Mouse (Mus musculus): ENCODE data around the gene Cd47. TPM values are rescaled to one million over a fixed set of nuclear protein-coding genes. Genes with fewer than 3 reads are reported as not detected.

Cd47 gene
- polyA plus RNA-seq, 1 experiment from 2014 or later: 68.6 TPM

DNA sequence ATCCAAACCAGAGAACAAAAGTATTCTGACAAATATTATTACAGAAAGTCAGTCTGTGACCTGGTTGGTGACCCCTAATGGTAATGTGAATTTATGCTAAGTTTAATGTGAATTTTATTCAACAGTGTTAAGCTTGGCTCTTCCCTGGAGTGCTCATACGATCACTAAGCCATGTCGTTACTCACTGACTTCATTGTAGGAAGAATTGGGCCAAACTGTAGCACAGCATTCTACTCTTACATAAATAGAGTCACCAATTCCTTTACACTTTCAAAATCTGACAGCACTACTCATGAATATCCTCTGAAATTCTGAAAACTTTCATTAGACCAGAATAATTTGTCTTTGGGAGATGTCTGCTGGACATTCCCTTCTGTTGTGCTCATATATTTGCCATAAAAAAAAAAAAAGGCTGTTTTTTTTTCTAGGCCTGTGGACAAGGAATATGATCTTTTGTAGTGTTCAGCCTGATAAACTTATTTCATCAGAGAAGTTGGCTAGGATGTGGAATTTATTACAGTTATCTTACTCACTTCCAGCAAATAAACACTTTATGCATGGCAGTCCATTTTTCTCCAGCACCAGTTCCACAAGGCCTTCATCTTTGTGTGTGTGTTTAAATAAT lies 88.8 kb downstream of the Cd47 start:
- DNase-seq (ENCODE audit: low read depth, low spot score) (no peak), ATAC-seq (no peak)
- H3K27me3 ChIP-seq: no peaks in the 10 kb centered on the region
- in situ Hi-C loops (cut with MboI; ENCODE audit: low pct_unique_long_range_greater_than_20kb): no loop called here
- no peak for TF ChIP-seq CTCF (IDR thresholded peaks at IDR 0.05)
- POLR2A ChIA-PET: interaction anchor here (0.5 kb wide), 1 partner anchor 10 kb away, joined by 3 read pairs; no protein-coding TSS in a partner anchor
- CTCF ChIA-PET: no interaction called here

DNA sequence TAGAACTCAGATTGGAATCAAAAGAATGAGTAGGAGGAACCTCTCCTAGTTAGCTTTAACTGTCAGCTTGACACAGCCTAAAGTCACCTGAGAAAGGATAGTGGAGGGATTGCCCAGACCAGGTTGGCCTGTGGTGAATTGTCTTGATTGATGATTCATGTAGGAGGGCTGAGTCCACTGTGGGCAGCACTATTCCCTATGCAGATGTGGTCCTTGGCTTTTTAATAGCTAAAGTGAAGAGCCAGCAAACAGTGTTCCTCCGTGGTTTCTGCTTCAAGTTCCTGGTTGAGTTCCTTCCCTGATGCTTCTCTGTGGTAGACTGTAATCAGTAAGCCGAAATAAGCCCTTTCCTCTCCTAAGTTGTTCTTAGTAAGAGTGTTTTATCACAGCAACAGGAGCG lies 91.9 kb downstream of the Cd47 start:
- no peak for TF ChIP-seq CTCF (IDR thresholded peaks at IDR 0.05)
- H3K27me3 ChIP-seq: no peaks in the 10 kb centered on the region
- ChIA-PET POLR2A (interaction anchor here (1.1 kb wide), 1 partner anchor 10 kb away, joined by 3 read pairs; no protein-coding TSS in a partner anchor), CTCF (interaction anchor here (1.9 kb wide), 1 partner anchor 10 kb away, joined by 7 read pairs; no protein-coding TSS in a partner anchor)
- ATAC-seq (no peak), DNase-seq (ENCODE audit: low read depth, low spot score) (no peak)
- in situ Hi-C loops (cut with MboI; ENCODE audit: low pct_unique_long_range_greater_than_20kb): no loop called here

DNA sequence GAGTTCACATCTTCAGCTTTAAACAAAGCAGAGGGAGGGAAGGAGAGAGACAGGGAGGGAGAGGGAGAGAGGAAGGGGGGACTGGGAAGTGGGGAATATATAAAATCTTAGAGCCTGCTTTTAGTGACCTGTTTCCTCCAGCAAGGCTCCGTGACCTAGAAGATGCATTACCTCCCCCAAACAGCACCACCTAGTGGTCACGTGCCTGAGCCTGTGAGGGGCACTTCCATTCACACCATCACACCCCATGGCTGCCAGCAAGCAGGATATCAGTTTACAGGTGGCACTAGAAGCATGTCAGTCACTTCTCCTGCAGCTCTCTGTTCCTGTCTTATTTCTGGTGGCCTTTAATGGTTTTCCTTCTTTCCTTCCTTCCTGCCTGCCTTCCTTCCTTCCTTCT lies 92.6 kb downstream of the Cd47 start:
- DNase-seq (ENCODE audit: low read depth, low spot score): no peak
- in situ Hi-C loops (cut with MboI; ENCODE audit: low pct_unique_long_range_greater_than_20kb): no loop called here
- CTCF ChIA-PET: interaction anchor here (1.9 kb wide), 1 partner anchor 10 kb away, joined by 7 read pairs; no protein-coding TSS in a partner anchor
- ATAC-seq: no peak
- POLR2A ChIA-PET: no interaction called here
- TF ChIP-seq CTCF (IDR thresholded peaks at IDR 0.05): peak; percentile 64
- no peaks in the 10 kb centered on the region for H3K27me3 ChIP-seq

DNA sequence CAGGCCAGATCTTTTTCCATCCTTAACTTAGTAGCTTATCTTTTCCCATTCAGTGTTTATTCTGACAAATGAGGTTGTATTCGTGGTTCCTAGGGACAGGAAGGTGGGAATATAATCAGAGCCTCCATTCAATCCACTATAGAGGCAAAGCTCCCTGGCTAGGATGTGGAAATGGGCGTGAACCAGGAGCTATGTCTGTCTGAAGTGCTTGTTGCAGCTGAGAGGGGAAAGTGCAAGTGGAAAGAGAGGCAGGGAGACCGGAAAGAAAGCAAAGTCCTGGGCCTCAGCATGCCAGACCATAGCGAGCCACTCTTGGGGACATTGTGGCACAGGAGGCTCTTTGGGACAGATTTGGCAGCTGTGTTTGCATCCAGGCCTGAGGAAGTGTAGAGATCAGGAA lies 94.3 kb downstream of the Cd47 start:
- DNase-seq (ENCODE audit: low read depth, low spot score): no peak
- TF ChIP-seq CTCF (IDR thresholded peaks at IDR 0.05): no peak
- ATAC-seq: no peak
- in situ Hi-C loops (cut with MboI; ENCODE audit: low pct_unique_long_range_greater_than_20kb): no loop called here
- ChIA-PET CTCF (no interaction called here), POLR2A (no interaction called here)
- H3K27me3 ChIP-seq: no peaks in the 10 kb centered on the region

DNA sequence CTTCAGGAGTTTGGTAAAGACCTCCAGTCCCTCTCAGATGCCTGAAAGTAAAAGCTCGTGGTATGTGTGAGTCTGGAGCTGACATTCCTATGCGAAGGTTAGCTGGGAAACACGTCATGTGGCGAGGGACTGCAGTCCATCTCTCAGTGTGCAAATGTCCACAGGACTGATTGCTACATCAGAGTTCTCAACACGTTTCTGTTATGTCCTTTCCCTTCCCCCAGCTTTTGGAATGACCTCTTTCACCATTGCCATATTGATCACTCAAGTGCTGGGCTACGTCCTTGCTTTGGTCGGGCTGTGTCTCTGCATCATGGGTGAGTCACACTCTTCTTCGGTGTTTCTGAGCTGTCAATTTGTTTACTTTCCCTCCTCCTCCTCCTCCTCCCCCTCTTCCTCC lies 95.8 kb downstream of the Cd47 start:
- ATAC-seq: no peak
- CTCF ChIA-PET: interaction anchor here (2.2 kb wide), 1 partner anchor 9 kb away, joined by 7 read pairs; no protein-coding TSS in a partner anchor
- no peak for TF ChIP-seq CTCF (IDR thresholded peaks at IDR 0.05)

DNA sequence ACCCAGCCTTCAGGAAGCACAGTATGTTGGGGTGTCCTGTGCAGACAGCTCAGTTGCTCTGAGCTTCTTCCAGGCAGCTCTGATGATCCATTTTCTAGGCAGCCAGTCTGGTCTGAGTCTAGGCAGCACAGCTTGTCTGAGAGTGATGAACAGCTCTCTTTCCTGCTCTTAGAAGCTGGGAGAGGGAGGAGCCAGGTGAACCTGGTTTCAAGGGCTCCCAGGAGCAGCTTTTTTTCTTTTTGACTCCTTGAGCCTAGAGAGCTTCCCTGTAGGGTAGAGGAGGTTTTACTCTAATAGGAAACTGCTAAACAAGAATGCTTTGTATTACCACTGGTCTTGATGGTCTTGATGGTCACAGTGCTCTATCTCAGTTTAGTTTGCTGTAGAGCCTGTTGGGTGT lies 101.1 kb downstream of the Cd47 start:
- TF ChIP-seq CTCF (IDR thresholded peaks at IDR 0.05): no peak
- CTCF ChIA-PET: no interaction called here
- in situ Hi-C loops (cut with MboI; ENCODE audit: low pct_unique_long_range_greater_than_20kb): no loop called here

More for the DNA sequence above, 95.8 kb downstream of the Cd47 start:
- no peaks in the 10 kb centered on the region for H3K27me3 ChIP-seq
- POLR2A ChIA-PET: no interaction called here
- in situ Hi-C loops (cut with MboI; ENCODE audit: low pct_unique_long_range_greater_than_20kb): no loop called here
- DNase-seq (ENCODE audit: low read depth, low spot score): no peak

DNA sequence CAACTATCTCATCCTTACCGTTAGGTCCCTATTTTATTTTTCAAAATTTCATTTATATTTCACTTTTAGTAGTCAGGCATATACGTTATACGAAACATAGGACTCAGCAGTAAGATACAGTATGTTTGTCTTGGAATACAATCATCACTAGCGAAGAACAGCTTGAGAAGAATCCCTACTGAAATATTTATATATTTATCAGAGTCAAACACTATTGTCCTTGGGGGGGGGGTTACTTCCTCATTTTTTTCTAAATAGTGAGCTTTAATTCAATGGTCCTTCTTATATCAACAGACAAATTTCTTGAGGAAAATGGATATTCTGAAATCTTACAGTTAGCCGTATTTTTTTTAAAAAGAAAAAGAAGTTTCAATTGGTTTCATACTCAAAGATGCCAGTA lies 101.8 kb downstream of the Cd47 start:
- no peak for DNase-seq (ENCODE audit: low read depth, low spot score)
- no peaks in the 10 kb centered on the region for H3K27me3 ChIP-seq
- ChIA-PET POLR2A (interaction anchor here (1.0 kb wide), 1 partner anchor 10 kb away, joined by 3 read pairs; no protein-coding TSS in a partner anchor), CTCF (interaction anchor here (1.0 kb wide), 1 partner anchor 9 kb away, joined by 3 read pairs; no protein-coding TSS in a partner anchor)
- in situ Hi-C loops (cut with MboI; ENCODE audit: low pct_unique_long_range_greater_than_20kb): no loop called here
- no peak for TF ChIP-seq CTCF (IDR thresholded peaks at IDR 0.05)
- ATAC-seq: no peak

More for the DNA sequence above, 101.1 kb downstream of the Cd47 start:
- no peak for ATAC-seq
- POLR2A ChIA-PET: interaction anchor here (1.0 kb wide), 1 partner anchor 9 kb away, joined by 3 read pairs; no protein-coding TSS in a partner anchor
- DNase-seq (ENCODE audit: low read depth, low spot score): no peak
- no peaks in the 10 kb centered on the region for H3K27me3 ChIP-seq

DNA sequence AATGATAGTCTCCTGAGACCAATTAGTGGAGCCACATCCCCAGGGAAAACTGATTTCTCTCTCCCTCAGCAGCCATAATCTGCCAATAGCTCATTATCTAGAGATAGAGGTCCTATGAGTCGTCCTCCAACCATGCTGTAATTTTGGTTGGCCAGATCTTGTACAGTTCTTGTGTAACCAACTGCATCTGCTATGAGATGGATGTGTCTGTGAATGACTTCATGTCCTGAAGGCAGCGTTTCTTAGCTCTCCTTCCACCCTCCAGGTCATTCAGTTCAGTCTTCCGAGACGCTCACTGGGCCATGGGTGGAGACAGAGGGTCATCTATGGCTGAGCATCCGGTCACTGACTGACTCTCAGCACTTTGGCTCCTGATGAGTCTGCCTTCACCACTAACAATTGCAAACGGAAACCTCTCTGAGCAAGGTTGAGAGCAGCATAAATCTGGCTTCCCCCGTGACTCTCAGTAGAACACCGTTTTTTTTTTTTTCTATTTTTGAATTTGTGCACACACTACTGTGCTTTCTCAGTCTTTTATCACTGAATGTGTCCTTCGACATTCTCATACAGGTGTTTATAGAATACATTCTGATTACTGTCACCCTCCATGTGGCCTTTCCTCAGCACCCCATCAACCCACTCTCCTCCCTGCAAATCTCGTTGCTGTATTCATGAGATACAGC lies 104.1 kb downstream of the Cd47 start:
- CTCF ChIA-PET: no interaction called here
- TF ChIP-seq CTCF (IDR thresholded peaks at IDR 0.05): no peak
- POLR2A ChIA-PET: no interaction called here
- H3K27me3 ChIP-seq: no peaks in the 10 kb centered on the region
- DNase-seq (ENCODE audit: low read depth, low spot score) (peak; percentile 17), ATAC-seq (peak; percentile 87)
- in situ Hi-C loops (cut with MboI; ENCODE audit: low pct_unique_long_range_greater_than_20kb): no loop called here

DNA sequence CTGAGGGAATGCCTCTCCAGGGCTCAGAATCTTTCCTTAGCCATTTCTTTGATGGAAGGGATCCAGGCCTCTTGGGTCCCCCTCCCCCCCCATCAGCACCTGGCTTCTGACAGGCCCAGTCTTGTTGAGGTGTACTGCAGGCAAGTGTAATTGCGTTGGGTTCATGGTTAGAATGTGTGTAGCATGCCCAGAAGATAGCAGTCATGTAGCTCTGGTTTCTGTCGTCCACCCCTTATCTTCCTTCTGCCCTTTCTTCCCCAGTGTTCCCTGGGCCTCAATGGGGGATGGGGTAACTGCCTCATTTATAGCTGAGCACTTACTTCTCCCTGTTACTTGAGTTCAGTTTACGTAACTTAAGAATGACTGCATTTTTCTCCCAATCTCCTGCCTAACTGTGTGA lies 104.7 kb downstream of the Cd47 start:
- ChIA-PET CTCF (no interaction called here), POLR2A (no interaction called here)
- DNase-seq (ENCODE audit: low read depth, low spot score): no peak
- ATAC-seq: no peak
- TF ChIP-seq CTCF (IDR thresholded peaks at IDR 0.05): no peak
- H3K27me3 ChIP-seq: no peaks in the 10 kb centered on the region
- in situ Hi-C loops (cut with MboI; ENCODE audit: low pct_unique_long_range_greater_than_20kb): no loop called here

DNA sequence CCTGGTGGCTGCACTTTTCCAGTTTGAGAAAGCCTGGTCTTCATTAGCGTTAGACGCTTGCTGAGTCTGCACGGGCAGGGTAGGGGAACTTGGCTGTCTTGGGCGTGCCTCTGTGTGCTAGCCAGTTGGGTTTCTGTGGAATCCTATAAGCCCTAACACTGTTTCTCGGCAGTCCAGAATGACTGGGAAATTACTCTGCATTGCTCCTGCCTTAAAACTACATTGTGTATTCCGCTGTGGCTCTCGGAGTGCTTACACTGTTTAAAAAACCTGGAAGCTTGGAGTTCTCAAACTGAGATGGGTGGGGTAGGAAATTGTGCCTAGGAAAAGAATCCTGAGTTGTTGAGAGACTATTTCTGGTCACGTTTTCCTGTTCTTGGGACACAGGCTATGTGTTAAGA lies 105.3 kb downstream of the Cd47 start:
- in situ Hi-C loops (cut with MboI; ENCODE audit: low pct_unique_long_range_greater_than_20kb): no loop called here
- ChIA-PET CTCF (interaction anchor here (1.9 kb wide), 1 partner anchor 8 kb away, joined by 7 read pairs; no protein-coding TSS in a partner anchor), POLR2A (interaction anchor here (0.9 kb wide), 1 partner anchor 15 kb away, joined by 6 read pairs; no protein-coding TSS in a partner anchor)
- DNase-seq (ENCODE audit: low read depth, low spot score) (no peak), ATAC-seq (no peak)
- H3K27me3 ChIP-seq: no peaks in the 10 kb centered on the region
- no peak for TF ChIP-seq CTCF (IDR thresholded peaks at IDR 0.05)

DNA sequence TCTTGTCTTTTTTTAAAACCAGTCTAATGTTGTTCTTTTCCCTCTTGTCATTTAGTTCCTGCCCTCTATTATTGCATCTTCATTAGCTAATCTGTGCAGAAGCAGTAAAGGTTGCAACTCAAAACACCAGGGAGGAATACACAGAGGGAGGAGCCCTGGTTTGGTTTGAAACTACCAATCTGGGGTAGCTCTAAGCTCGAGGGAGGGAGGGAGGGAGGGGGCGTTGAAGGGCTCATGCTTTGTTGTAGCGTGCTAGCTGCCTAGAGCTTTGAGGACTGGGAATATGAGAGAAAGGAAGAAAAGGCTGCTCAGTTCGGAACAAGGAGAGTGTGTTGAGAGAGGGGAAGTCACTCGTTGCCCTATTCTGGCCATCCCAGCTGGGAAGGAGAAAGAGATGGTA lies 105.7 kb downstream of the Cd47 start:
- CTCF ChIA-PET: interaction anchor here (1.9 kb wide), 1 partner anchor 8 kb away, joined by 7 read pairs; no protein-coding TSS in a partner anchor
- no peak for TF ChIP-seq CTCF (IDR thresholded peaks at IDR 0.05)
- no peak for ATAC-seq
- DNase-seq (ENCODE audit: low read depth, low spot score): no peak
- no peaks in the 10 kb centered on the region for H3K27me3 ChIP-seq
- POLR2A ChIA-PET: interaction anchor here (0.9 kb wide), 1 partner anchor 15 kb away, joined by 6 read pairs; no protein-coding TSS in a partner anchor
- in situ Hi-C loops (cut with MboI; ENCODE audit: low pct_unique_long_range_greater_than_20kb): no loop called here

Measured in Patski (cell line).